Mouse (Mus musculus) heart, postnatal 0 days (tissue): Measurements from ENCODE around the gene Ywhae. TPM values are rescaled to one million over a fixed set of nuclear protein-coding genes. Genes with fewer than 3 reads are reported as not detected.

Experiments
- ATAC-seq: fragments of 200-750 bp; cut with Nextera tagmentation; 2 replicates; pipeline ENCODE4 v1.8.0; 2017; ENCODE audit warnings: low read depth, moderate number of reproducible peaks, moderate library complexity; ENCODE audit not compliant: insufficient read depth
- DNase-seq: peaks from one replicate; pipeline ENCODE4 v3.0.0-alpha.2; 2016; ENCODE audit warnings: low spot score
- H3K27ac ChIP-seq: fragments of 300-500 bp; sonication (generic); 2 replicates; pipeline ENCODE4 v1.5.1; 2014; ENCODE audit warnings: low read depth, mild to moderate bottlenecking
- H3K27me3 ChIP-seq: fragments of 300-500 bp; sonication (generic); 2 replicates; pipeline ENCODE4 v1.6.1; 2014; ENCODE audit warnings: low read length, mixed read lengths; ENCODE audit not compliant: control insufficient read depth, insufficient read depth
- H3K36me3 ChIP-seq: fragments of 300-500 bp; sonication (generic); replicated peaks from 2 replicates; pipeline ENCODE4 v1.6.1; 2014; ENCODE audit warnings: low read length, mixed read lengths; ENCODE audit not compliant: control insufficient read depth, insufficient read depth
- H3K4me1 ChIP-seq: fragments of 300-500 bp; sonication (generic); 2 replicates; pipeline ENCODE4 v1.6.1; 2014; ENCODE audit warnings: antibody characterized with exemption; ENCODE audit not compliant: control insufficient read depth, insufficient read depth
- H3K4me2 ChIP-seq: fragments of 300-500 bp; sonication (generic); 2 replicates; pipeline ENCODE4 v1.6.1; 2014; ENCODE audit warnings: low read depth, mild to moderate bottlenecking, low read length, moderate library complexity
- H3K4me3 ChIP-seq: fragments of 300-500 bp; sonication (generic); 2 replicates; pipeline ENCODE4 v1.5.1; 2014; ENCODE audit warnings: low read depth, low read length
- H3K9ac ChIP-seq: fragments of 300-500 bp; sonication (generic); replicated peaks from 2 replicates; pipeline ENCODE4 v1.6.1; 2014; ENCODE audit warnings: low read depth, low read length, mixed read lengths
- H3K9me3 ChIP-seq: fragments of 300-500 bp; sonication (generic); replicated peaks from 2 replicates; pipeline ENCODE4 v1.6.1; 2016; ENCODE audit warnings: low read length; ENCODE audit not compliant: control insufficient read depth
- CTCF ChIP-seq: IDR thresholded peaks from 2 replicates; pipeline ENCODE4 v1.5.1; 2016; ENCODE audit warnings: antibody characterized with exemption, control low read depth, low read depth
- EP300 ChIP-seq: IDR thresholded peaks from 2 replicates; pipeline ENCODE4 v1.6.1; 2016; ENCODE audit warnings: antibody characterized with exemption, low read depth
- WGBS: fragments of 180-500 bp; shearing (Covaris S2); extraction: QIAGEN DNeasy Blood & Tissue Kit; methylation state at CpG from one replicate; pipeline ENCODE4 v1.1.7; 2014; 5-methylcytosine and 5-hydroxymethylcytosine counted together
- polyA plus RNA-seq: library from polyadenylated mRNA; unstranded; fragments of >200 nt; fragmentation: Nextera tagmentation; extraction: Ambion mirVana; gene quantifications from 2 replicates; pipeline ENCODE4 v1.2.1, GENCODE M21; 2015
- total RNA-seq: library from RNA; depleted of rRNA; stranded (reverse); fragments of >200 nt; gene quantifications from 2 replicates; pipeline ENCODE4 v1.2.3, GENCODE M21; 2014; ENCODE audit warnings: low replicate concordance; rRNA removed

Ywhae gene
- total and polyA plus RNA-seq, 2 experiments from 2014 or later, result 120 to 553 TPM

GRCm38 (mm10) chr11:75810526-75810925, 77.9 kb downstream of the Ywhae start:
- H3K36me3 ChIP-seq, result no peaks in the 10 kb centered on the region
- no peaks in the 10 kb centered on the region for H3K27me3 ChIP-seq
- no peaks in the 10 kb centered on the region for H3K9me3 ChIP-seq
- peaks cover 17% of the 10 kb centered on the region for H3K4me1 ChIP-seq
- 92% methylated on average over 3 of the region's 3 CpGs for WGBS
- no peak for TF ChIP-seq EP300
- no peak for TF ChIP-seq CTCF
- ATAC-seq (no peak), DNase-seq (no peak)
- H3K4me3 ChIP-seq, result no peak overlapping the region
- H3K27ac ChIP-seq, result no peak overlapping the region
- H3K4me2 ChIP-seq, result no peak overlapping the region
- H3K9ac ChIP-seq, result no peak overlapping the region

GRCm38 (mm10) chr11:75811900-75812299, 79.2 kb downstream of the Ywhae start:
- H3K9me3 ChIP-seq, result no peaks in the 10 kb centered on the region
- no peak overlapping the region for H3K4me2 ChIP-seq
- 4% methylated on average over 3 of the region's 3 CpGs for WGBS
- ATAC-seq, result peak; percentile 73
- peak; percentile 85 for DNase-seq
- no peaks in the 10 kb centered on the region for H3K36me3 ChIP-seq
- H3K27ac ChIP-seq, result peak overlapping the region; percentile 77
- no peak overlapping the region for H3K4me3 ChIP-seq
- H3K27me3 ChIP-seq, result no peaks in the 10 kb centered on the region
- no peak overlapping the region for H3K9ac ChIP-seq
- peaks cover 17% of the 10 kb centered on the region for H3K4me1 ChIP-seq
- no peak for TF ChIP-seq EP300
- no peak for TF ChIP-seq CTCF

GRCm38 (mm10) chr11:75813085-75813484, 80.4 kb downstream of the Ywhae start:
- 39% methylated on average over 10 of the region's 10 CpGs for WGBS
- H3K9me3 ChIP-seq, result no peaks in the 10 kb centered on the region
- DNase-seq (no peak), ATAC-seq (peak; percentile 43)
- H3K4me3 ChIP-seq, result no peak overlapping the region
- H3K9ac ChIP-seq, result no peak overlapping the region
- H3K4me2 ChIP-seq, result no peak overlapping the region
- H3K4me1 ChIP-seq, result peaks cover 17% of the 10 kb centered on the region
- H3K36me3 ChIP-seq, result no peaks in the 10 kb centered on the region
- TF ChIP-seq EP300 (no peak), CTCF (no peak)
- H3K27me3 ChIP-seq, result no peaks in the 10 kb centered on the region
- H3K27ac ChIP-seq, result 0 out of 2 replicates have a peak overlapping the region, but pooled peaks have one; percentile 32

Other genes starting within 250 kb of the Ywhae start
- gene Prpf8, start 246.1 kb upstream of the Ywhae start, total RNA-seq, result 73.8 and 79.8 TPM in 2 replicates
- 15.2 and 17.0 TPM in 2 replicates for gene Prpf8, start 246.1 kb upstream of the Ywhae start, polyA plus RNA-seq
- 41.5 and 50.8 TPM in 2 replicates for gene Rilp, start 222.8 kb upstream of the Ywhae start, total RNA-seq
- gene Rilp, start 222.8 kb upstream of the Ywhae start, polyA plus RNA-seq, result 27.1 and 30.2 TPM in 2 replicates
- gene Scarf1, start 219.3 kb upstream of the Ywhae start, total RNA-seq, result 20.2 and 21.6 TPM in 2 replicates
- 9.6 and 10.0 TPM in 2 replicates for gene Scarf1, start 219.3 kb upstream of the Ywhae start, polyA plus RNA-seq
- gene Slc43a2, start 201.2 kb upstream of the Ywhae start, total RNA-seq, result 3.6 and 6.0 TPM in 2 replicates
- gene Slc43a2, start 201.2 kb upstream of the Ywhae start, polyA plus RNA-seq, result 4.5 and 4.8 TPM in 2 replicates
- gene Pitpna, start 144.8 kb upstream of the Ywhae start, total RNA-seq, result 58.4 and 59.6 TPM in 2 replicates
- 74.0 and 76.8 TPM in 2 replicates for gene Pitpna, start 144.8 kb upstream of the Ywhae start, polyA plus RNA-seq
- 55.9 and 64.6 TPM in 2 replicates for gene Inpp5k, start 101.9 kb upstream of the Ywhae start, total RNA-seq
- gene Inpp5k, start 101.9 kb upstream of the Ywhae start, polyA plus RNA-seq, result 28.7 and 29.2 TPM in 2 replicates
- gene Myo1c, start 82.4 kb upstream of the Ywhae start, total RNA-seq, result 127 and 143 TPM in 2 replicates
- 40.4 and 45.2 TPM in 2 replicates for gene Myo1c, start 82.4 kb upstream of the Ywhae start, polyA plus RNA-seq
- 57.0 and 74.0 TPM in 2 replicates for gene Crk, start 53.6 kb upstream of the Ywhae start, total RNA-seq
- gene Crk, start 53.6 kb upstream of the Ywhae start, polyA plus RNA-seq, result 70.8 and 88.4 TPM in 2 replicates
- 0.62 TPM in 1 of 2 replicates, not detected in the other for gene Doc2b, start 63.2 kb downstream of the Ywhae start, total RNA-seq
- gene Doc2b, start 63.2 kb downstream of the Ywhae start, polyA plus RNA-seq, result 0.03 and 0.04 TPM in 2 replicates
- gene Rph3al, start 205.6 kb downstream of the Ywhae start, total RNA-seq, result 15.6 and 28.7 TPM in 2 replicates
- 15.0 and 15.5 TPM in 2 replicates for gene Rph3al, start 205.6 kb downstream of the Ywhae start, polyA plus RNA-seq